Mouse (Mus musculus) splenic B cell, adult 2 months (primary cell): ENCODE data around the gene Myog.

ENCODE experiments used
- DNase-seq: peaks from one replicate; pipeline ENCODE4 v3.0.0-alpha.2; 2011; ENCODE audit warnings: low read depth, low spot score
- H3K27me3 ChIP-seq: 2 replicates; pipeline ENCODE4 v1.6.1; 2012; ENCODE audit warnings: mild to moderate bottlenecking, low read length, moderate library complexity, mixed read lengths; ENCODE audit not compliant: control insufficient read depth, poor library complexity, insufficient read depth, severe bottlenecking
- H3K36me3 ChIP-seq: 2 replicates; pipeline ENCODE4 v1.6.1; 2012; ENCODE audit warnings: mild to moderate bottlenecking, low read length, moderate library complexity, mixed read lengths; ENCODE audit not compliant: control insufficient read depth, poor library complexity, insufficient read depth, severe bottlenecking

Gene Myog

DNA sequence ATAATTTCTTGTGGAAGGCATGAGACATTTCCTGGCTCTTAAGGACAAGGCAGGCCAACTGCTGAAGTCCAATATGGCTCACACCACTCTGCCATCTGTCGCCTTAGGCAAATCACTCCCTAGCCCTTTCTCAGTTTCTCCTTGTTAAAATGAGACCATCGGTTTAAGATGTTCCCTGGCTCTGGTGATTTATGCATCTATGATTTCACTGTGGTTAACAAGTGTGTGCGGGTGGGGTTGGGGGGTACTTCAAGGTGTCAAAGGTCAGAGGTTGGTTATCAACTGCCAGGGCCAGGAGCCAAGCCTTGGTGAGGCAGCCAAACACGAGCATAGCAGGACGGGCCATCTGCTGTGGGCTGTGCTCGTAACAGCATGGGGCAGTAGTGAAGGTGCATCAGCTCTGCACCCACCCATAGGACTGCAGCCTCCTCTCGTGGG, 15.3 kb upstream of the Myog start:
- Histone ChIP-seq H3K36me3 (no peaks in the 10 kb centered on the region), H3K27me3 (no peaks in the 10 kb centered on the region)
- DNase-seq = no peak

DNA sequence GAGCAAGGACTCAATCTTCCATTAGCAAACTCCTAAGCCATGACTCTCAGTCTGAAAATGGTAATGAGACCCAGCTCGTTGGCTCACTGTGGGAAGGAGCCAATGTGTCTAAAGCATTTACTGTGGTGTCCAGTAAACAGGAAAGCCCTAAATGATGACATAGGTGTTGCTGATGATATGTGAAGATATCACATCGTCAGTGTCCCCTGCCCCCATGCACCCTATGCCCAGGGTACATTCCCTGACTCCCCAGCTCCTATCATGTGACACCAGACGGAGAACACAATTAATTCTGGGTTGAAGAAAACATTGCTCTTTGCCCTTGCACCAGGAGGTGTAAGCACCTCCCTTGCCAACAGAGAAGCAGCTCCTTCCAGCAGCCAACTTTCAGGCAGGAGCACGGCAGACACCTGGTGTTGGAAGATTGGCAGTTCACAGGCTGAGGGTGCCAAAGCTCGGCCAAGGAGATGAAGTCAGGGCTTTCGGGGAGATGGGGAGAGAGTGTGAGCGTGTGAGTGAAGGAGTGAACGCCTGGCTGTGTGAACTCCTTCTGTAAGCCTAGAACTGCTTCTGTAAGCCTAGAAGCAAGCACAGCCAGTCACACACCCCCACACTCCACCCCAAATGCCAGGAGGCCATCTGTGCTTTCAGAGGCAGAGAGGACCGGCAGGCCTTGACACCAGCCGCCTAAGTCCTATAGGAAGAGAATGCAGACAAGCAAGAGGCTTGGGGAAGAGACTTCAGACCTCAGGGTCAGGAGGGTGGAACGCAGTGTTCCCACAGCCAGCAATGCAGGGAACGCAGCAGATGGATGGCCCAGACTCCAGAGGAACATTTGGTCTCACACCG, 13.9 kb upstream of the Myog start:
- Histone ChIP-seq H3K36me3 (no peaks in the 10 kb centered on the region), H3K27me3 (no peaks in the 10 kb centered on the region)
- no peak for DNase-seq

DNA sequence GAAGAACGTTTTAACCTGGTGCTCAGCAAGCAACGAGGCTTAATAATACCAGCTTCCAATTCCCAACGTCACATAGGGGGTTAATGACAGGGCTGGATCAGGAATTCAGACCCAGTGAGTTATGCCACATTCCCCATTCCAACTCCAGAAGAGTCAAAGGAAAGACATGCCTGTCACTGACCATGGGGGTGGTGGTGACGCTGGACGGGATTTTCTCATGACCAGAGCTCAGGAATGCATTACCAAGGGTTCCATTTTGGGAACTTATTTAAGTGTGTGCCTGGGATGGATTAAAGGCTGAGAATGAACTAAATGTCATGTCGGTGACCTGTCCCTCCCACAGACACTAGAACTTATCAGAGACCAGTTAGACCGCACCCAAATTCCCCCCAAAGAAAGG, 13.0 kb upstream of the Myog start:
- Histone ChIP-seq H3K27me3 (no peaks in the 10 kb centered on the region), H3K36me3 (no peaks in the 10 kb centered on the region)
- DNase-seq = no peak

DNA sequence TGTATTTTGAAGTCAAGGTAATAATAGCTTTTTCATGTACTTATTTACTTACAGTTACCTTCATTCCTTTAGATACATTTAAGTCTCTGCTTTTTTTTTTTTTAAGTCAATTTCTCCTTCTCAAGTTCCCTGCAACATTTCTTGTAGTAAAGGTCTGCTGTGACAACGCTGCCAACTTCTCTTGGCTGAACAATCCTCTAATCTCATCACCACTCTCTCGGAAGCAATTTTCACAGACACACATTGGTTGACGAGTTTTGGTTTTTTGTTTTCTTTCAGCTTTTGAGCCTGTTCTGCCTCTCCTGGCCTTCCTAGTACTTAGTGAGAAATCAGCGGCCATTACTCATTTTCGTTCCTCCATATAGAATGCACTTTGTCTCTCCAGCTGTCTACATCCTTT, 9.6 kb upstream of the Myog start:
- DNase-seq = no peak
- Histone ChIP-seq H3K27me3 (no peaks in the 10 kb centered on the region), H3K36me3 (no peaks in the 10 kb centered on the region)

DNA sequence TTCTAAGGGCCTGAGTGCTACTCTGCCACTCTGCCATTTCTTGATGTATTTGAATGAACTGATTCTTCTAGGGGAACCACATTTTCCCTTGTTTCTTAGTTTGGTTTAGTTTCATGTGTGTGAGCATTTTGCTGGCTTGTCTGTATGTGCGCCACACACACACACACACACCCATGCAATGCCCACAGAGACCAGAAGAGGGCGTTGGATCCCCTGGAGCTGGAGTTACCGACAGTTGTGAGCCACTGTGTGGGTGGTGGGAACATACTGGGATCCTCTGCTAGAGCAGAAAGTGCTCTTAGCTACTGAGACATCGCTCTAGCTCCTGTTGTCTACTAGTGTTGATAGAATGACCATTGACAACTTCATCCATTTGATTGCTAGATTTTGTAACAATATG, 8.2 kb upstream of the Myog start:
- H3K36me3 ChIP-seq = no peaks in the 10 kb centered on the region
- DNase-seq = no peak
- no peaks in the 10 kb centered on the region for H3K27me3 ChIP-seq

DNA sequence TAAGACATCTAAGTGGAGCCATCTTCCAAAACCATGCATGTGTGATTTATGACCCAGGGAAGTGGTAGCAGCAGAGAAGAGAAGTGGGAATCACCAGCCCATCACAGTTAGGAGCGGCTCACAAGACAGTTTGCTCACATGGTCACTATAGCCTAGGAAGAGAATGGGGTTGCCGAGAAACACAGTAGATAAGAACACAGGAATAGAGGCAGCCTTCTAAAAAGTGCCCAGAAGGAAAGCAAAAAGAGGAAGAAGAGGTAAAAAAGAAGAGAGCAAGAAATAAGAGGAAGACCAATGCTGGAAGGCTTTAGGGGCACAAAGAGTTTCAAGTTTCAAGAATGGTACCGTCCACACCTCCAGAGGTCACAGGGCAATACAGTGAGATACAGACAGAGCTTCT, 7.4 kb upstream of the Myog start:
- Histone ChIP-seq H3K36me3 (no peaks in the 10 kb centered on the region), H3K27me3 (no peaks in the 10 kb centered on the region)
- DNase-seq = no peak

DNA sequence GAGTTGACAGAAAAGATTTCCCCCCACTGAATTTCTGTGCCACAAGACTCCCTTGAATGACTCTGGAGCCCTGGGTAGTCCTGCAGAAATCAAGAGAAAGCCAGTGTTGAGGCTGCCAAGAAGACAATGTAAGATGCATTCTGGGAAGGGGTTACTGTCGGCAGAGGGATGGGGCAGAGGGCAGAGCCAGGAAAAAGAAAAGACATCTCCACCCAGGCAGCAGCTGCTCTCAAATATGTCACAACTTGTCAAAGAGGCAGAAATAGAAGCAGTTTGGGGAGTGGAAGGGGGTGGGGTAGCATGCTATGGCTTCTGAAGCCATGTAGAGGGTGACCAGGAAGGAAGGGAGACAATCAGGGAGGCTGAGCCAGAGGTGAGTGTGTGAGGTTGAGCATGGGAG, 6.7 kb upstream of the Myog start:
- Histone ChIP-seq H3K36me3 (no peaks in the 10 kb centered on the region), H3K27me3 (no peaks in the 10 kb centered on the region)
- DNase-seq = no peak

DNA sequence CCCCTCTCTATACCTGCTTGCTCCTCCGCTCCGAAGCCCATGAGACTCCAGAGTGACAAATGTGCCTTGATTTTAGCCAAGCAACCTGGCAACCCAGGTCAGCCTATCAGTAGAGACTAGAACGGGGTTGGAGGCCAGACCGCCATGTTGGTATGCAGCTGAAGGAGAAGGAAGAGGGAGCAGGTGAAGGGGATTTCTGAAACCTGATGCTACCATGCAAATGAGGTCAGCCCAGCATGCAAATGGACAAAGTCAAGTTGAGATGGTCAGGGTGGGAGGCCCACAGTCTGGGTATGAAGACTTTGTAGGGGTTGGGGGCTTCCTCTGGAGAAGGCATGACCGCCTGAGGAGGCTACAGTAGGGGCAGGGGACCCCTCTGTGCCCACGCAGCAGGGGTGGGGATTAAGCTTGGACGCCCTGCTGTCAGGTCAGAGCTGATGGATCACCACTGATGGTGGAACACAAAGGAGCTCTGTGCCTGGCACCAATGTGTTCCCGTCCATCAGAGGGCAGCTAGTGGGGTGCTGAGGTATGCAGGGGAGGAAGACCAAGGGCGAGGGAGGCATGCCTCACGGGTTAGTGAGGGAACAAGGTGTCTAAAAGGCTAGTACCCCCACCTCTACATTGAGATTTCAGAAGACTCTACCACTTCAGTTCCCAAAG, 4.2 kb upstream of the Myog start:
- no peaks in the 10 kb centered on the region for H3K36me3 ChIP-seq
- no peak for DNase-seq
- no peaks in the 10 kb centered on the region for H3K27me3 ChIP-seq

DNA sequence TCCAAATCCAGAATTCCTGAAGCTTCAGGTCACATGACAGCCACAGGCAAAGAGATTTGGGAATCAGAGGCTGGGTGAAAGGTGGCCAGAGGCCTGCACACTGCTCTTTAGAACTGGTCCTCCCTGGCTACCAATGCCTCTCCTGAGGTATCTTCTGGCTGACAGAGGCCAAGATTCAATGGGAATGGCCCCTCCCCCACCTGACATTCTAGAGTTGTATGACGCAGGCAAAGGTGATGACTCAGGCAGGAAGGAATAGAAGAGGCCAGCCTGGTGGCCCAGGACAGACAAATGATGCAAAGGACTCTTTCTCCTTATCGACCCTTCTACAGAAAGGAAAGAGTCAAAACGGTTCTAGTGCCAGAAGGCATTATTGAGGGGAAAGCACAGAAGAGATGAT, 1.6 kb upstream of the Myog start:
- Histone ChIP-seq H3K36me3 (no peaks in the 10 kb centered on the region), H3K27me3 (no peaks in the 10 kb centered on the region)
- no peak for DNase-seq

DNA sequence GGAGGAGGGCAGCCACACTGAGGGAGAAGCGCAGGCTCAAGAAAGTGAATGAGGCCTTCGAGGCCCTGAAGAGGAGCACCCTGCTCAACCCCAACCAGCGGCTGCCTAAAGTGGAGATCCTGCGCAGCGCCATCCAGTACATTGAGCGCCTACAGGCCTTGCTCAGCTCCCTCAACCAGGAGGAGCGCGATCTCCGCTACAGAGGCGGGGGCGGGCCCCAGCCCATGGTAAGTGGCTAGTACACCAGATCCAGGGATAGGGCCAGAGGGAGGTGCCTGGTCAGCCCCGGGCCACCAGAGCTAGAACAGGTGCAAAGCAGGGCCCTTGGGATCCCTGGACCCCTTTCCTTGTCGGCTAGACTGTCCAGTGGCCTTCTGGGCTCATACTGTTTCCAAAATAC, 511 bp downstream of the Myog start:
- no peaks in the 10 kb centered on the region for H3K27me3 ChIP-seq
- no peaks in the 10 kb centered on the region for H3K36me3 ChIP-seq
- DNase-seq = no peak

DNA sequence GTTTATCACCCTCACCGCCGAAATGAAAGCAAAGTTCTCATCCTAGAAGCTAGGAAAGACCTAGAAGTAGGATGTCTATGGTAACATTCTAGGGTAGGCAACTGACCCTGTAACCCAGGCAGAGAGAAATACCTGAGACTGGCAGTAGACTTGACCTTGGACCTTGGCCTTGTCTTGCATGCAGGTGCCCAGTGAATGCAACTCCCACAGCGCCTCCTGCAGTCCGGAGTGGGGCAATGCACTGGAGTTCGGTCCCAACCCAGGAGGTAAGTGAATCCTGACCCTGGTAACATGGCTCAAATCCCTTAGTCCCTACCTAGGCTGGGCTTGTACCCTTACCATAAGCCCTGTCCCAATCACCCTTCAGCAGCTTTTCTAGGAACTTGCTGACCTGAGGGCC, 1.1 kb downstream of the Myog start:
- no peaks in the 10 kb centered on the region for H3K36me3 ChIP-seq
- no peaks in the 10 kb centered on the region for H3K27me3 ChIP-seq
- peak; percentile 14 for DNase-seq

DNA sequence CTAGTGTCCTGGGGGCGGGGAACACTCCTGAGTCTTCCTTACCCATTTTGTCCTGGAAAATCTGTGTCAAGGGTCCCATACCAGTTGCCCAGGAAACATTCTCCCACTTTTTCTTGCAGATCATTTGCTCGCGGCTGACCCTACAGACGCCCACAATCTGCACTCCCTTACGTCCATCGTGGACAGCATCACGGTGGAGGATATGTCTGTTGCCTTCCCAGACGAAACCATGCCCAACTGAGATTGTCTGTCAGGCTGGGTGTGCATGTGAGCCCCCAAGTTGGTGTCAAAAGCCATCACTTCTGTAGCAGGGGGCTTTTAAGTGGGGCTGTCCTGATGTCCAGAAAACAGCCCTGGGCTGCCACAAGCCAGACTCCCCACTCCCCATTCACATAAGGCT, 1.8 kb downstream of the Myog start:
- no peak for DNase-seq
- no peaks in the 10 kb centered on the region for H3K36me3 ChIP-seq
- H3K27me3 ChIP-seq = no peaks in the 10 kb centered on the region

DNA sequence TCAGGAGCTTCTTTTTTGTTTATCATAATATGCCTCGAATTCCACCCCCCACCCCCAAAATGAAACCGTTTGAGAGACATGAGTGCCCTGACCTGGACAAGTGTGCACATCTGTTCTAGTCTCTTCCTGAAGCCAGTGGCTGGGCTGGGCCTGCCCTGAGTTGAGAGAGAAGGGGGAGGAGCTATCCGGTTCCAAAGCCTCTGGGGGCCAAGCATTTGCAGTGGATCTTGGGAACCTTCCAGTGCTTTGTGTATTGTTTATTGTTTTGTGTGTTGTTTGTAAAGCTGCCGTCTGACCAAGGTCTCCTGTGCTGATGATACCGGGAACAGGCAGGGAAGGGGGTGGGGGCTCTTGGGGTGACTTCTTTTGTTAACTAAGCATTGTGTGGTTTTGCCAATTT, 2.3 kb downstream of the Myog start:
- H3K36me3 ChIP-seq = no peaks in the 10 kb centered on the region
- no peaks in the 10 kb centered on the region for H3K27me3 ChIP-seq
- DNase-seq = no peak

DNA sequence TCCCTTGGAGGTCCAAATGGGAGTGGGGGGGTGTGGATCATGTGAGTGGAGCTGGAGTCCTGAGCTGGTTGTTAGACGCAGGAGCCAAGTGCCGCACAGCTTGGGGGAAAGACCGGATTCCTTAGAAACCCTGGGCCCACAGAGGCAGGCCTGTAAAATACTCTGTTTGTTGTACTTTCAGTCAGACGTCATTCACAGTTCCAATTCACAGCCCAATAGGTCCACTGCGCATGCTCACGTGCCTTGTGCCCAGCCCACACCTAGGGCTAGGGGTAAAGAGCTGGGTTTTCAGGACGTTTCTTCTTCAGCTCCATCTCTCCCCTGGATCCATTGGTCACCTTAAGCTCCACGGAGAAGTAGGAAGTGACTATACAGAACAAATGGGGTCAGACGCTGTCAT, 2.8 kb downstream of the Myog start:
- no peak for DNase-seq
- Histone ChIP-seq H3K36me3 (no peaks in the 10 kb centered on the region), H3K27me3 (no peaks in the 10 kb centered on the region)

DNA sequence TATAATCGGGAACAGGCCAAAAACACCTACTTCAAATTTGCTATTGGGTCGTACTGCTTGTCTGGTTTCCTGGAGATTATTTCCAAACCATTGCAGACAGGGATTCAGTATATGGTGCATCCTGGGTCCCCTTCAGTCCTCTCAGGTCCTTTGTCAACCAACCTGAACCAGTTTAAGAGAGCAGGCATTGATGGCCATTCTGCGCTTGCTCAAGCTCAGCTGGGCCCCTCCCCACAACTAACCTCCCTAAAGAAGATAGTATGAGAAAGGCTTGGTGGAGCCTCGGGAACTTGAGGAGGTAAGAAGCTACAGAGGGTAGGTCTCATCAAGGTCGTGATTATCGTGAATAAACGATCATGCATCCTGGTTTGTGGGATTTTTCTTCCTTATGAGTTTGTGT, 3.5 kb downstream of the Myog start:
- H3K27me3 ChIP-seq = no peaks in the 10 kb centered on the region
- H3K36me3 ChIP-seq = no peaks in the 10 kb centered on the region
- no peak for DNase-seq
